Mouse (Mus musculus): ENCODE results near the gene Otud3. TPM values are rescaled to one million over a fixed set of nuclear protein-coding genes. Genes with fewer than 3 reads are reported as not detected.
A peak's percentile ranks its signal among the peaks of the same experiment; 100 is the strongest.

Otud3 gene
- polyA plus RNA-seq, 1 experiment from 2014 or later = 1.2 TPM

DNA sequence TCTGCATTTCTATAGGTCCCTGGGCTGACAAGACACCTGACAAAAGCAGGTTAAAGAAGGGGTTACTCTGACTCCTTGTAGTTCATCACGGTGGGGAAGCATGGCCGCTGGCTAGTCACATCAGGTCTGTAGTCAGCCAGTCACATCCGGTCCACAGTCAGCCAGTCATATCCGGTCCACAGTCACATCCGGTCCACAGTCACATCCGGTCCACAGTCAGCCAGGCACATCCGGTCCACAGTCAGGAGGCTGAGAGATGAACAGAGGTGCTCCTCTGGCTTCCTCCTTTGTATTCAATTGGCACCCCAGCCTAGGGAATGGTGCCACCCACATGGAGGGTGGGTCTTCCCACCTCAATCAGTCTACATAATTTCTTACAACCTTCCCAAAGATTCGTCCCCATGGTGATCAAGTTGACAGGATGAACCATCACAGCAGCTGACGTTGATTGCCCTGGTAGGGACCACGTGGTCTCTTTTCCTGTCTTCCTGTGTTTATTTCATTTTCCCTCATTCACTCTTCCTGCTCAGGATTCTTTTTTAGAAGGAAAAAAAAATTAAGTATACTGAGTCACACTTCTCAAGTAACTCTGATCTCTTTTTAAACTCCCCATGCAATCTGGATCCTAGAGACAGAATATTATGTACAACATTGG, 50.3 kb downstream of the Otud3 start, which contains the start of gene Pla2g5:
TSS of gene Pla2g5 (minus strand) at position 139 of the 655 bp plus-strand sequence.
- no peaks in the 10 kb centered on the region for H3K36me3 ChIP-seq (replicated peaks; ENCODE audit: insufficient read depth, low read length)
- H3K4me3 ChIP-seq (ENCODE audit: low read depth, low read length) = no peak within 1 kb of the TSS
- no peaks in the 10 kb centered on the region for H3K4me1 ChIP-seq (ENCODE audit: insufficient read depth)
- H3K9me3 ChIP-seq (ENCODE audit: low read length) = no peaks in the 10 kb centered on the region
- TF ChIP-seq EP300 (IDR thresholded peaks at IDR 0.05; ENCODE audit: low read depth) (no peak), CTCF (IDR thresholded peaks at IDR 0.05; ENCODE audit: low read depth) (no peak)
- ATAC-seq (no peak), DNase-seq (no peak)
- H3K9ac ChIP-seq (replicated peaks) = no peak within 1 kb of the TSS
- no peak within 1 kb of the TSS for H3K4me2 ChIP-seq (ENCODE audit: low read depth, low read length)
- H3K27me3 ChIP-seq (ENCODE audit: insufficient read depth, low read length) = peaks cover 9% of the 10 kb centered on the region; the same call in 1 of the 2 replicates
- H3K27ac ChIP-seq (ENCODE audit: low read depth) = no peak within 1 kb of the TSS
- 54% methylated on average over 10 of the region's 10 CpGs for WGBS (ENCODE audit: insufficient replicate concordance)

DNA sequence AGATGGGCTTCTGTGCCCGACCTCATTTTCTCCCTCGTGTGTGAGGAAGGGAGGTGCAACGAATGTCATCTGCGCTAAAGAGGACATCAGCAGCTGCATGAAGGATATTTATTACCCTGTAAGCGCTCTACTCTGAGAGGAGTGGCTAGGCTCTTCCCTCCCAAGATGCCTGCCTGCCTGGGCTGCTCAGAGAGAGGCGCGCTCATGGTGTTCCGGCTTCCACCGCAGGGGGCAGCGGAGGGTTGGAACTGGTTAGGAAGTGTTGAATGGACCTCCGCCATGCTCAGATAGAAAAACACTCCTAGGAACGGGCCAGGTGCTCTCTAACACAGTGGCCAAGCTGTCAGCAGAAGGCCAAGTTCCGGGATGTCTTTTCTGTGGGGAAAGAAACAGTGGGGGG, 54.0 kb downstream of the Otud3 start:
- H3K36me3 ChIP-seq (replicated peaks; ENCODE audit: insufficient read depth, low read length) = no peaks in the 10 kb centered on the region
- H3K9ac ChIP-seq (replicated peaks) = no peak overlapping the region
- H3K27me3 ChIP-seq (ENCODE audit: insufficient read depth, low read length) = peaks cover 4% of the 10 kb centered on the region; the same call in 1 of the 2 replicates
- DNase-seq (peak; percentile 72), ATAC-seq (0 out of 2 replicates have a peak, but pooled peaks have one; percentile 44)
- 8% methylated on average over 13 of the region's 13 CpGs for WGBS (ENCODE audit: insufficient replicate concordance)
- no peak overlapping the region for H3K4me3 ChIP-seq (ENCODE audit: low read depth, low read length)
- TF ChIP-seq CTCF (IDR thresholded peaks at IDR 0.05; ENCODE audit: low read depth) = peak; percentile 53
- no peak for TF ChIP-seq EP300 (IDR thresholded peaks at IDR 0.05; ENCODE audit: low read depth)
- H3K4me1 ChIP-seq (ENCODE audit: insufficient read depth) = no peaks in the 10 kb centered on the region
- H3K4me2 ChIP-seq (ENCODE audit: low read depth, low read length) = no peak overlapping the region
- no peak overlapping the region for H3K27ac ChIP-seq (ENCODE audit: low read depth)
- H3K9me3 ChIP-seq (ENCODE audit: low read length) = no peaks in the 10 kb centered on the region

DNA sequence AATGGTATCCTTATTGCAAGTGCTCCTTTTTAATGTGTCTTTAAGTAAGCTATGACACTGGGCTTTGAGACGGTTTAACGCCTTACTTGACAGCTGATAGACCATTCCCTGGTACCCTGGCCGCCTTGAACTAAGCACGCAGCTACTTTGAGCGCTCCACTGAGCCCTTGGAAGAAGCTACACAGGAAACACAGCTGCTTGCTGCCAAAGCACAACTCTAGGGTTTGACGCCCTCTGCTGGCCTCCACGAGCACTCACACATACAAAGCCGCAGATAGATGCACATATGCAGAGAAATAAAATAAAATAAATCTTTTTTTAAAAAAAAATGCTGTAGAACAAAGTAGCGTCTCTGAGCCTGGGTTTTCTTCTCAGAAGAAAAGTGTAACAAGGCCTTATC, 54.5 kb downstream of the Otud3 start:
- DNase-seq (peak; percentile 36), ATAC-seq (no peak)
- no peaks in the 10 kb centered on the region for H3K4me1 ChIP-seq (ENCODE audit: insufficient read depth)
- no peak overlapping the region for H3K9ac ChIP-seq (replicated peaks)
- WGBS (ENCODE audit: insufficient replicate concordance) = 20% methylated on average over 9 of the region's 9 CpGs
- no peaks in the 10 kb centered on the region for H3K36me3 ChIP-seq (replicated peaks; ENCODE audit: insufficient read depth, low read length)
- H3K4me3 ChIP-seq (ENCODE audit: low read depth, low read length) = no peak overlapping the region
- no peak overlapping the region for H3K27ac ChIP-seq (ENCODE audit: low read depth)
- H3K4me2 ChIP-seq (ENCODE audit: low read depth, low read length) = no peak overlapping the region
- TF ChIP-seq CTCF (IDR thresholded peaks at IDR 0.05; ENCODE audit: low read depth) (peak; percentile 36), EP300 (IDR thresholded peaks at IDR 0.05; ENCODE audit: low read depth) (no peak)
- H3K9me3 ChIP-seq (ENCODE audit: low read length) = no peaks in the 10 kb centered on the region
- H3K27me3 ChIP-seq (ENCODE audit: insufficient read depth, low read length) = peaks cover 4% of the 10 kb centered on the region; the same call in 1 of the 2 replicates

DNA sequence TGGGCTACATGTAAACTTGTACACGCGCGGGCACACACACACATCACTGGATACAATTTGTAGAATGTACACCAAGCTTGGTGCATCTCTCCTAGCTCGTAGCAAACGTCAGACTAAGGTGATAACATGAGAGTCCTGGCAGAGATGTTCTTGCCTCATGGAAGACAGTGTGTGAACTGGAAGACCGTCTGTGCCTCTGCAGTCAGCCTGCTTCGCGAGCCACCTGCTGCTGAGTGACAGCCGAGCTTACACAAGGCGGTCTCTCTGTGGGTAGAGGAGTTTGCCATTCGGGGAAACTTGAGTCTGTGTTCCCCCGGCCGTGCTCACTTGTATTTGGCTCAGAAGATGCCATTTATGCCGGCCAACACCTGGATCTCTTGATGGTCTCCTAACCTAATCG, 55.3 kb downstream of the Otud3 start:
- H3K36me3 ChIP-seq (replicated peaks; ENCODE audit: insufficient read depth, low read length) = no peaks in the 10 kb centered on the region
- DNase-seq = no peak
- no peak overlapping the region for H3K4me3 ChIP-seq (ENCODE audit: low read depth, low read length)
- no peaks in the 10 kb centered on the region for H3K9me3 ChIP-seq (ENCODE audit: low read length)
- H3K4me2 ChIP-seq (ENCODE audit: low read depth, low read length) = no peak overlapping the region
- peaks cover 4% of the 10 kb centered on the region; the same call in 1 of the 2 replicates for H3K27me3 ChIP-seq (ENCODE audit: insufficient read depth, low read length)
- H3K9ac ChIP-seq (replicated peaks) = no peak overlapping the region
- ATAC-seq = no peak
- TF ChIP-seq CTCF (IDR thresholded peaks at IDR 0.05; ENCODE audit: low read depth) (no peak), EP300 (IDR thresholded peaks at IDR 0.05; ENCODE audit: low read depth) (no peak)
- 62% methylated on average over 15 of the region's 15 CpGs for WGBS (ENCODE audit: insufficient replicate concordance)
- no peak overlapping the region for H3K27ac ChIP-seq (ENCODE audit: low read depth)
- H3K4me1 ChIP-seq (ENCODE audit: insufficient read depth) = no peaks in the 10 kb centered on the region

GRCm38 (mm10) chr4:138857576-138857975, 56.2 kb downstream of the Otud3 start:
- Histone ChIP-seq H3K9ac (replicated peaks) (no peak overlapping the region), H3K4me1 (ENCODE audit: insufficient read depth) (no peaks in the 10 kb centered on the region), H3K27ac (ENCODE audit: low read depth) (no peak overlapping the region), H3K27me3 (ENCODE audit: insufficient read depth, low read length) (peaks cover 4% of the 10 kb centered on the region; the same call in 1 of the 2 replicates), H3K9me3 (ENCODE audit: low read length) (no peaks in the 10 kb centered on the region), H3K36me3 (replicated peaks; ENCODE audit: insufficient read depth, low read length) (no peaks in the 10 kb centered on the region), H3K4me2 (ENCODE audit: low read depth, low read length) (no peak overlapping the region), H3K4me3 (ENCODE audit: low read depth, low read length) (no peak overlapping the region)
- ATAC-seq = no peak
- no peak for DNase-seq
- WGBS (ENCODE audit: insufficient replicate concordance) = 44% methylated on average over 10 of the region's 10 CpGs
- TF ChIP-seq EP300 (IDR thresholded peaks at IDR 0.05; ENCODE audit: low read depth) (no peak), CTCF (IDR thresholded peaks at IDR 0.05; ENCODE audit: low read depth) (no peak)

DNA sequence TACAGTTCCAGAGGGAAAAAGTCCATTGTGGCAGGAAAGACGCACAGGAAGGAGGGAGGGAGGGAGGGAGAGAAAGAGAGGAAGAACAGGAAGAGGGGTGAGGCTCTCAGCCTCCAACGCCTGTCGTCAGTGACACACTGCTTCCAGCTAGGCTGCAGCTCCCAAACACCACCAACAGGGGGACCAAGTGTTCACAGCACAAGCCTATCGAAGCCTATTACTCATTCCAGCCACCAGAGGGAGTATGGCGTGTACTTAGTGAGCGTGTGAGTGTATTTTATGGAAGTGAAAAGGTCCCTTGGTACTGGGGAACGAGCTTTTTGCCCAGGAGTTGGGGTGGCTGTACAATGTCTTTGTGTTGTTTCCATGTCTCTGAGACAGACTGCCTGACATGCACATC, 57.3 kb downstream of the Otud3 start:
- Histone ChIP-seq H3K4me2 (ENCODE audit: low read depth, low read length) (no peak overlapping the region), H3K27me3 (ENCODE audit: insufficient read depth, low read length) (peaks cover 6% of the 10 kb centered on the region; the same call in 1 of the 2 replicates), H3K9me3 (ENCODE audit: low read length) (no peaks in the 10 kb centered on the region), H3K27ac (ENCODE audit: low read depth) (no peak overlapping the region), H3K4me3 (ENCODE audit: low read depth, low read length) (no peak overlapping the region), H3K9ac (replicated peaks) (no peak overlapping the region), H3K36me3 (replicated peaks; ENCODE audit: insufficient read depth, low read length) (no peaks in the 10 kb centered on the region), H3K4me1 (ENCODE audit: insufficient read depth) (no peaks in the 10 kb centered on the region)
- DNase-seq (peak; percentile 71), ATAC-seq (0 out of 2 replicates have a peak, but pooled peaks have one; percentile 31)
- TF ChIP-seq EP300 (IDR thresholded peaks at IDR 0.05; ENCODE audit: low read depth) = no peak
- TF ChIP-seq CTCF (IDR thresholded peaks at IDR 0.05; ENCODE audit: low read depth) = peak; percentile 96
- WGBS (ENCODE audit: insufficient replicate concordance) = 27% methylated on average over 7 of the region's 7 CpGs

Data from liver, postnatal 0 days (tissue).